Mouse (Mus musculus): ENCODE data around the gene Cadm1.

- TF ChIP-seq CTCF (IDR thresholded peaks at IDR 0.05; ENCODE audit: borderline replicate concordance, extremely low read depth, insufficient read depth, insufficient read length) = no peak
- no peak for TF ChIP-seq POLR2A (IDR thresholded peaks at IDR 0.05; ENCODE audit: borderline replicate concordance, extremely low read depth, insufficient read depth, insufficient read length, poor library complexity, severe bottlenecking)
These were observed 186.9 kb downstream of the Cadm1 start for GRCm38 (mm10) chr9:47716883-47717282.

Data from brain, embryonic 14.5 days (tissue).